Mouse (Mus musculus) liver, embryonic 14.5 days (tissue): ENCODE measurements at regions not wholly inside any gene's neighbourhood (a gene's known extent, or its start where the extent isn't known, plus 50 kb on each side); places are given as distances from the start of the nearest gene placed in this dataset.
A peak's percentile ranks its signal among the peaks of the same experiment; 100 is the strongest.

Experiments used
- ATAC-seq: fragments of 200-750 bp; cut with Nextera tagmentation; 2 replicates; pipeline ENCODE4 v1.8.0; 2017; ENCODE audit warnings: moderate number of reproducible peaks, mild to moderate bottlenecking, moderate library complexity; ENCODE audit not compliant: insufficient read depth
- DNase-seq, 3 experiments: peaks; one replicate each; pipeline ENCODE4 v3.0.0-alpha.2; 2012 to 2013; ENCODE audit warnings: low read depth in 3 of 3, low spot score in 3 of 3
- H3K27ac ChIP-seq: fragments of 300-500 bp; sonication (generic); 2 replicates; pipeline ENCODE4 v1.5.1; 2014; ENCODE audit warnings: moderate library complexity, mild to moderate bottlenecking, control low read depth, inconsistent platforms
- H3K27me3 ChIP-seq: fragments of 300-500 bp; sonication (generic); 2 replicates; pipeline ENCODE4 v1.6.1; 2014; ENCODE audit warnings: mild to moderate bottlenecking, low read length, moderate library complexity; ENCODE audit not compliant: control insufficient read depth, insufficient read depth
- H3K36me3 ChIP-seq: fragments of 300-500 bp; sonication (generic); replicated peaks from 2 replicates; pipeline ENCODE4 v1.6.1; 2014; ENCODE audit warnings: low read depth; ENCODE audit not compliant: control insufficient read depth, insufficient read depth
- H3K4me1 ChIP-seq, 2 experiments: fragments of 200-500 bp in 1 of 2; fragments of 300-500 bp in 1 of 2; sonication (generic) in 1 of 2; replicated peaks; 2 replicates each; pipeline ENCODE4 v1.6.1; 2012 to 2014; ENCODE audit warnings: antibody characterized with exemption in 1 of 2, inconsistent platforms in 1 of 2, low read length in 1 of 2; ENCODE audit not compliant: control insufficient read depth in 2 of 2, insufficient read depth in 2 of 2
- H3K4me2 ChIP-seq: fragments of 300-500 bp; sonication (generic); 2 replicates; pipeline ENCODE4 v1.6.1; 2014; ENCODE audit warnings: low read depth, mild to moderate bottlenecking, control low read depth, moderate library complexity
- H3K4me3 ChIP-seq, 2 experiments: fragments of 200-500 bp in 1 of 2; fragments of 300-500 bp in 1 of 2; sonication (generic) in 1 of 2; 2 replicates each; pipeline ENCODE4 v1.5.1; 2012 to 2014; ENCODE audit warnings: low read depth in 2 of 2, low read length in 2 of 2, mild to moderate bottlenecking in 2 of 2, control low read depth in 1 of 2, inconsistent platforms in 1 of 2, moderate library complexity in 1 of 2; ENCODE audit not compliant: insufficient read depth in 1 of 2
- H3K9ac ChIP-seq: fragments of 300-500 bp; sonication (generic); replicated peaks from 2 replicates; pipeline ENCODE4 v1.6.1; 2014; ENCODE audit warnings: mild to moderate bottlenecking, control low read depth, moderate library complexity
- H3K9me3 ChIP-seq: fragments of 300-500 bp; sonication (generic); 2 replicates; pipeline ENCODE4 v1.6.1; 2016; ENCODE audit warnings: low read length, mixed read lengths; ENCODE audit not compliant: control insufficient read depth
- CTCF ChIP-seq: IDR thresholded peaks from 2 replicates; pipeline ENCODE4 v1.5.1; 2016; ENCODE audit warnings: antibody characterized with exemption, low read depth, control low read depth
- EP300 ChIP-seq: IDR thresholded peaks from 2 replicates; pipeline ENCODE4 v1.6.1; 2016; ENCODE audit warnings: antibody characterized with exemption, low read depth
- WGBS: fragments of 180-500 bp; shearing (Covaris S2); extraction: QIAGEN DNeasy Blood & Tissue Kit; methylation state at CpG from one replicate; pipeline ENCODE4 v1.1.7; 2014; ENCODE audit not compliant: insufficient replicate concordance; 5-methylcytosine and 5-hydroxymethylcytosine counted together

GRCm38 (mm10) chr2:106216169-106216568 is 212.8 kb upstream of the Dnajc24 start:
- Histone ChIP-seq H3K27ac (no peak overlapping the region), H3K4me2 (no peak overlapping the region), H3K9me3 (no peaks in the 10 kb centered on the region), H3K27me3 (no peaks in the 10 kb centered on the region), H3K9ac (no peak overlapping the region), H3K4me1 (no peaks in the 10 kb centered on the region), H3K36me3 (no peaks in the 10 kb centered on the region), H3K4me3 (no peak overlapping the region)
- TF ChIP-seq EP300 = no peak
- TF ChIP-seq CTCF = no peak
- DNase-seq (no peak), ATAC-seq (no peak)
- WGBS = 71% methylated on average over 3 of the region's 3 CpGs

GRCm38 (mm10) chr2:106213740-106214139 is 210.4 kb upstream of the Dnajc24 start:
- TF ChIP-seq CTCF (no peak), EP300 (no peak)
- H3K36me3 ChIP-seq = no peaks in the 10 kb centered on the region
- no peak for ATAC-seq
- no peak overlapping the region for H3K4me3 ChIP-seq
- H3K4me2 ChIP-seq = no peak overlapping the region
- no peak overlapping the region for H3K9ac ChIP-seq
- H3K27me3 ChIP-seq = no peaks in the 10 kb centered on the region
- H3K9me3 ChIP-seq = no peaks in the 10 kb centered on the region
- WGBS = 59% methylated on average over 4 of the region's 4 CpGs
- no peak overlapping the region for H3K27ac ChIP-seq
- no peaks in the 10 kb centered on the region for H3K4me1 ChIP-seq
- DNase-seq = no peak

GRCm38 (mm10) chr2:106210773-106211172 is 207.4 kb upstream of the Dnajc24 start:
- no peaks in the 10 kb centered on the region for H3K27me3 ChIP-seq
- DNase-seq (no peak), ATAC-seq (no peak)
- H3K4me3 ChIP-seq = no peak overlapping the region
- H3K4me2 ChIP-seq = no peak overlapping the region
- no peaks in the 10 kb centered on the region for H3K36me3 ChIP-seq
- no peaks in the 10 kb centered on the region for H3K4me1 ChIP-seq
- no peak overlapping the region for H3K27ac ChIP-seq
- no peak overlapping the region for H3K9ac ChIP-seq
- no peak for TF ChIP-seq CTCF
- no peak for TF ChIP-seq EP300
- WGBS = 28% methylated on average over 1 of the region's 1 CpGs
- no peaks in the 10 kb centered on the region for H3K9me3 ChIP-seq

- no peak overlapping the region for H3K4me2 ChIP-seq
- H3K4me1 ChIP-seq = no peaks in the 10 kb centered on the region
- H3K36me3 ChIP-seq = no peaks in the 10 kb centered on the region
- no peak overlapping the region for H3K9ac ChIP-seq
- H3K4me3 ChIP-seq = no peak overlapping the region
- no peak overlapping the region for H3K27ac ChIP-seq
- no peaks in the 10 kb centered on the region for H3K27me3 ChIP-seq
- ATAC-seq = no peak
- no peak for DNase-seq
- no peak for TF ChIP-seq CTCF
- no peak for TF ChIP-seq EP300
- H3K9me3 ChIP-seq = no peaks in the 10 kb centered on the region
- 52% methylated on average over 4 of the region's 4 CpGs for WGBS
These were observed 205.5 kb upstream of the Dnajc24 start for GRCm38 (mm10) chr2:106208767-106209250.

GRCm38 (mm10) chr2:106200130-106200529 is 196.8 kb upstream of the Dnajc24 start:
- no peak overlapping the region for H3K4me3 ChIP-seq
- H3K36me3 ChIP-seq = no peaks in the 10 kb centered on the region
- WGBS = 56% methylated on average over 2 of the region's 2 CpGs
- DNase-seq (no peak), ATAC-seq (no peak)
- H3K9ac ChIP-seq = no peak overlapping the region
- no peaks in the 10 kb centered on the region for H3K9me3 ChIP-seq
- no peaks in the 10 kb centered on the region for H3K27me3 ChIP-seq
- H3K27ac ChIP-seq = no peak overlapping the region
- TF ChIP-seq CTCF (peak; percentile 33; the same call in 1 of the 2 replicates), EP300 (no peak)
- H3K4me1 ChIP-seq = no peaks in the 10 kb centered on the region
- no peak overlapping the region for H3K4me2 ChIP-seq
